Mouse (Mus musculus): Measurements from ENCODE around the gene Clcn2.

The Clcn2 gene

GRCm38 (mm10) chr16:20702522-20702893 is 15.0 kb downstream of the Clcn2 start:
- peak; percentile 77 for DNase-seq (ENCODE audit: extremely low spot score, low spot score)

- DNase-seq (ENCODE audit: extremely low spot score, low spot score), result peak; percentile 37
Measured at GRCm38 (mm10) chr16:20701729-20702521, 15.6 kb downstream of the Clcn2 start.

DNA sequence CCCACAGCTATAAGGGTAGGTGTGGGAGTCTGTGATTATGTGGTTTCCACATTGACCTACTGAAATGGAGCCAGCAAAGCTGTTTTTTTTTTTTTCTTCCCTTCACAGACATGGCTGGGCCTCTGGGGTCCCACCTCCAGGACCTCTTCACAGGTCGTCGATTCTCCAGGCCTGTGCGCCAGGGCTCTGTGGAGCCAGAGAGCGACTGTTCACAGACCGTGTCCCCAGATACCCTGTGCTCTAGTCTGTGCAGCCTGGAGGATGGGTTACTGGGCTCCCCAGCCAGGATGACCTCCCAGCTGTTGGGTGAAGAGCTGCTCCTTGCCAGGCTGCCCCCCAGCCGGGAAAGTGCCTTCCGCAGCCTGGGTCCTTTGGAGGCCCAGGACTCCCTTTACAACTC is 16.2 kb downstream of the Clcn2 start:
- no peak for DNase-seq (ENCODE audit: extremely low spot score, low spot score)

DNA sequence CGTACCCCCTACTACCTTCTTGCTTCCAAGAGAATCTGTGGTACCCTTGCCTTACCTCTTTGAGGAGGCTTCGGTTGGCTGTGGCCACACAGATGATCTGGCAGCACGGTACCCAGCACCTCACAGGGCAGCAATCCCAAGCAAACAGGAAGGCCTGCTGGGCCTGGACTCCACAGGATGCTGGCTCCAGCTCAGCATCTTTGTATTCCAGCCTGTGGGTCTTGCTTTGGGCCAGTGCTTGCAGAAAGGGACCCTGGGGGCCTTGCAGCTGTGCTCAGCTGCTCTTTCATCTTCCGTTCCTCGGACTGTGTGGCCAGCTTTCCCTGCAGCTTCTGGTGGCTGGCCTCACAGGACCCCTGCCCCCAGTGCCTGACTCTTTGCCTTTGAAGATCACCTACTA is 17.5 kb downstream of the Clcn2 start:
- no peak for DNase-seq (ENCODE audit: extremely low spot score, low spot score)

DNA sequence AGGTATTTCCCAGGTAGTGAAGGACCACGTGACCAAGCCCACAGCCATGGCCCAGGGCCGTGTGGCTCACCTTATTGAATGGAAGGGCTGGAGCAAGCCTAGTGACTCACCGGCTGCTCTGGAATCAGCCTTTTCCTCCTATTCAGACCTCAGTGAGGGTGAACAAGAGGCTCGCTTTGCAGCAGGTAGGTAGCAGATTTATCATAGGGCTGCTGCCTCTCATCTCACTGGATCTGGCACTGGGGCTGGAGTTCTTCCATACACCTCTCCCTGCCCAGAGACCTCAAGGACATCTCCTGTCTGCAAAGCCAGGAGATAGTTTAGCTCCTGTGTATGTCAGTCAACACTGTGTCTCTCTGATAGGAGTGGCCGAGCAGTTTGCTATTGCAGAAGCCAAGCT is 18.3 kb downstream of the Clcn2 start:
- no peak for DNase-seq (ENCODE audit: extremely low spot score, low spot score)

GRCm38 (mm10) chr16:20695622-20696323 is 21.8 kb downstream of the Clcn2 start:
- DNase-seq (ENCODE audit: extremely low spot score, low spot score), result peak; percentile 83

GRCm38 (mm10) chr16:20694781-20695180 is 22.8 kb downstream of the Clcn2 start:
- DNase-seq (ENCODE audit: extremely low spot score, low spot score), result no peak

- peak; percentile 95 for DNase-seq (ENCODE audit: extremely low spot score, low spot score)
Measured at GRCm38 (mm10) chr16:20693111-20693701, 24.3 kb downstream of the Clcn2 start, which contains the start of gene Fam131a. TSS of gene Fam131a (plus strand) at chr16:20693241.

DNA sequence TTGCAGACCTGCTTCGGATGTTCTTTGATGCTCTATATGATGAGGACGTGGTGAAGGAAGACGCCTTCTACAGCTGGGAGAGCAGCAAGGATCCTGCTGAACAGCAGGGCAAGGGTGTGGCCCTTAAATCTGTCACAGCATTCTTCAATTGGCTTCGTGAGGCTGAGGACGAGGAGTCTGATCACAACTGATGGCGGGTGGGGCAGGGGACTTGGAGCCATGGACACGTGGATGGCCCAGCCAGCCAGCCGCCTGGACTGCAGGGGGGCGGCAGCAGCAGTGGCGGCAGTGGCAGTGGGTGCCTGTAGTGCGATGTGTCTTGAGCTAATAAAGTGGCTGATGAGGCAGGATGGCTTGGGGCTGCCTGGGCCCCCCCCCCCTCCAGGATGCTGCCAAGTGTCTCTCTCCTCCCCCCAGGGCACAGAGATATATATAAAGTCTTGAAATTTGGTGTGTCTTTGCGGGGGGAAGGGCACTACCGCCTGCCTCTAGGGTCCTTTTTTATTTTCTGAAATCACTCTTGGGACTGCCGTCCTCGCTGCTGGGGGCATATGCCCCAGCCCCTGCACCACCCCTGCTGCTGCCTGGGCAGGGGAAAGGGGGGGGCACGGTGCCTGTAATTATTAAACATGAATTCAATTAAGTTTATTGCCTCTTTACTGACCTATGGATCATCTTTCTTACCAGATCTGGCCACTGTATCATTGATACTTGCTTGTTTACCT is 25.1 kb downstream of the Clcn2 start:
- DNase-seq (ENCODE audit: extremely low spot score, low spot score), result peak; percentile 30

GRCm38 (mm10) chr16:20691617-20692016 is 25.9 kb downstream of the Clcn2 start:
- DNase-seq (ENCODE audit: extremely low spot score, low spot score), result no peak

- DNase-seq (ENCODE audit: extremely low spot score, low spot score), result no peak
Measured at GRCm38 (mm10) chr16:20690774-20691173, 26.8 kb downstream of the Clcn2 start.

GRCm38 (mm10) chr16:20677974-20678675 is 39.4 kb downstream of the Clcn2 start:
- no peak for DNase-seq (ENCODE audit: extremely low spot score, low spot score)

- no peak for DNase-seq (ENCODE audit: extremely low spot score, low spot score)
Measured at GRCm38 (mm10) chr16:20677380-20677779, 40.2 kb downstream of the Clcn2 start.

DNA sequence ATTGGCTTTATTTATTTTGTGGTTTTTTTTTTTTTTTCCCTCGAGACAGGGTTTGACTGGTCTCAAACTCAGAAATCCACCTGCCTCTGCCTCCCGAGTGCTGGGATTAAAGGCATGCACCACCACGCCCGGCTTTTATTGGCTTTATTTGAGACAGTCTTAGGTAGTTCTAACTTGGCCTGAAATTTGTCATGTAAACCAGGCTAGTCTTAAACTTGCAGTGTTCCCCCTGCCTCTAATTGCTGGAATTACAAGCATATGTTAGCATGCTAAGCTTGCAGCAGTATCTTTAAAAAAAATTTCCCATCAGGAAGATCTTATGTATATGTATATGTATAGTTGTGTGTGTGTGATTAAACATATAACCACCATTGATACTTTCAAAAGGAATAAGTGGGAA is 40.8 kb downstream of the Clcn2 start:
- DNase-seq (ENCODE audit: extremely low spot score, low spot score), result no peak

DNA sequence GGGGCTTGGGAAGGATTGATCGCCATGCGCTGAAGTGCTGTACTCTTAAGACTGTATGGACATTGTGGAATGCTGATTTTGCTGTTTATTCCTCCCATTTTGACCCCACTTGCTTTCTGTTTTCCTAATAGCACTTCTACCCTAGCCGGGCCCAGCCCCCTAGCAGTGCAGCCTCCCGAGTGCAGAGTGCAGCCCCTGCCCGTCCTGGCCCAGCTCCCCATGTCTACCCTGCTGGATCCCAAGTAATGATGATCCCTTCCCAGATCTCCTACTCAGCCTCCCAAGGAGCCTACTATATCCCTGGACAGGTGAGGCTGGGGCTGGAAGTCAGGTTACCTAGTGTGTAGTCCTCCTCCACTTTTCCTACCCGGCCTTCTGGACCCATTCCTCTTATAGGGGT is 42.3 kb downstream of the Clcn2 start:
- DNase-seq (ENCODE audit: extremely low spot score, low spot score), result no peak

DNA sequence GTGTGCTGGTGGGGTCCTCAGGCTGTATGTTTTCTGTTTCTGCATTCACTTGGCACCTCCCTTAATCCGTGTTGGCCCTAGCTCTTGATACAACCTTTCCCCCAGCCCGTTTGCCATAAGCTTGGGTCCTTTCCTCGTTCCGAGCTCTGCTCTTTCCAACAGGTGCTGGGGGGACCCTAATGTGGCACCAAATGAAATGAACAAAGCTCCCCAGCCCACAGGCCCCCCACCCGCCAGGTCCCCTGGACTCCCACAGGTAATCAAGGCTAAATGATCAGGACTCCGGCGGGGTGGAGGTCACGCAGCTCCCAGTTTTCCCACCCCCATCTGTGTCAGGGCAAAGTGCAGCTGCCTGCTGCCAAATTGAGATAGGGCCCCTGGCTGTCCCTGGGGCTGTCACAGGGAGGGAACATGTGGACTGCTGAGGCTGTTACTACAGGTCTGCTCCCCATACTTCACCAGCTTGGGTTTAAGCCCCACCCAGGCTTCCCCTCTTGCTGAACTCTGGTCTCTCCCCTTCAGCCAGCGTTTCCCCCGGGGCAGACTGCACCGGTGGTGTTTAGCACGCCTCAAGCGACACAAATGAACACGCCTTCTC is 43.7 kb downstream of the Clcn2 start:
- peak; percentile 34 for DNase-seq (ENCODE audit: extremely low spot score, low spot score)

DNA sequence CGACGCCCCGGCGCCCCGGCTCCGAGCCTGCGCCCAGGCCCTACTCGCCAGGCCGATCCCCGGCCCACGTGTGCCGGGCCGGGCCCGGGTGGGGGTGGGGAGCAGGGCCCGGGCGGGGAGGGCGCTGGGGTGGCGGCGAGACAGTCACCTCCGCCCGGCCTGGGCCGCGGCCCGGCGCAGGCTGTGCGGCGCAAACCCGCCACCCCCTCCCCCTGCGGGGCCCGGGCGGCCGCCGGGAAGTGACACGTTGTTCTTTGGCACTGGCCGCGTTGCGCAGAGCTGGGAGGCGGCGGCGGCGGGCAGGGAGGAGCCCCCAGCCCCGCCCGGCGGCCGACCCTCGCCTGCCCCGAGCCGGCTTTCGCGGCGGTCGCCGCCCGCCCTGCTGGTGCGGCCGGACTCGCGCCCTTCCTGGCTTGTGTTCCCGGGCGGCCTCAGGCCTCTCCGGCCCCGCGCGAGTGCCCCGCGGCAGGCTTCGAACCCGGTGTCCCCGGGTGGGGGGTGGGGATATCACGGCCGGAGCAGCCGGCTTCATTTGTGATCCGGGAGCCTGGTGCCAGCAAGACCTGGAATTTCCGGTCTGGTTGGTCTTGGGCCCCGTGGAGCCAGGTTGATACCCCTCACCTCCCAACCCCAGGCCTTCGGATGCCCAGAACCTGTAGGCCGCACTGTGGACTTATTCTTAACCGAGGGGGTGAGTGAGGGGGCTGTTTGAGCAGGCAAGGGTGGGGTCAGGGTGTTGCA is 44.4 kb downstream of the Clcn2 start:
- no peak for DNase-seq (ENCODE audit: extremely low spot score, low spot score)

DNA sequence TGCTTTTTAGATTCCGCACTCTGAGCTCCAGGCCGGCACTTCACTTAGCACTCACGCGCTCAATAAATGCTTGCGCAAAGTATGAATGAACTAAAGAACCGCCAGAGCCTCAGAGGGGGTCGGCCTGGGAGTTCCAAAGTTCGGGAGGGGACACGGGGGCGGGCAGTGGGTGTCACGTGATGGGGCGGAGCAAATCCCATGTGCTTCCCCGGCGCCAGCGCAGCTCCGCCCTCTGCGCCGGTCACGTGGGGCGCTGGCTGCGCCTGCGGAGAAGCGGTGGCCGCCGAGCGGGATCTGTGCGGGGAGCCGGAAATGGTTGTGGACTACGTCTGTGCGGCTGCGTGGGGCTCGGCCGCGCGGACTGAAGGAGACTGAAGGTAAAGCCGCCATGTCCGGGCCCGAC is 45.0 kb downstream of the Clcn2 start:
- peak; percentile 95 for DNase-seq (ENCODE audit: extremely low spot score, low spot score)

DNA sequence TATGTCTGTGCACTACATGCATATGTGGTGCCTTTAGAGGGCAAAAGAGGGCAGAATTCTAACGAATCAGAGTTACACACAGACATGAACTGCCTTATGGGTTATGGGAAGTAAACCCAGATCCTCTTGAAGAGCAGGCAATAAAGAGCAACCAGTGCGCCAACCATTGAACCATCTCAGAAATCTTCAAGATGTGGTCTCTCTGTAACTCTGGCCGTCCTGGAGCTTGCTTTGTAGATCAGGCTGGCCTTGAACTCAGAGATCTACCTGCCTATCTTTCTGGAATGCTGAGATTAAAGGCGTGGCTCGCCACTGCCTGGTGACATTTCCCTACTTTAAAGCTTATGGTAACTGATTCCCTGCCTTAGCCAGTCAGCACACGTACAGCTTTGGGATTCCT is 45.7 kb downstream of the Clcn2 start:
- peak; percentile 24 for DNase-seq (ENCODE audit: extremely low spot score, low spot score)

GRCm38 (mm10) chr16:20670291-20670690 is 47.3 kb downstream of the Clcn2 start:
- no peak for DNase-seq (ENCODE audit: extremely low spot score, low spot score)

Measured in neural tube, embryonic 10.5 days (tissue).